Mouse (Mus musculus) thymus, adult 2 months (tissue): ENCODE measurements around the gene Pepd. TPM values are rescaled to one million over a fixed set of nuclear protein-coding genes. Genes with fewer than 3 reads are reported as not detected.

Experiments used
- DNase-seq: peaks from one replicate; pipeline ENCODE4 v3.0.0; 2021
- H3K27ac ChIP-seq: fragments of 200-500 bp; 2 replicates; pipeline ENCODE4 v1.5.1; 2012; ENCODE audit warnings: low read length, control low read depth; ENCODE audit not compliant: control insufficient read depth, insufficient read depth
- H3K27me3 ChIP-seq: fragments of 200-500 bp; 2 replicates; pipeline ENCODE4 v1.6.1; 2012; ENCODE audit warnings: mild to moderate bottlenecking, low read length, moderate library complexity, mixed read lengths; ENCODE audit not compliant: control insufficient read depth, insufficient read depth
- H3K36me3 ChIP-seq: fragments of 200-500 bp; 2 replicates; pipeline ENCODE4 v1.6.1; 2012; ENCODE audit warnings: mild to moderate bottlenecking, low read length, moderate library complexity; ENCODE audit not compliant: control insufficient read depth, insufficient read depth
- H3K4me1 ChIP-seq: fragments of 200-500 bp; replicated peaks from 2 replicates; pipeline ENCODE4 v1.6.1; 2012; ENCODE audit warnings: low read length; ENCODE audit not compliant: control insufficient read depth, insufficient read depth
- H3K4me3 ChIP-seq: fragments of 200-500 bp; 2 replicates; pipeline ENCODE4 v1.5.1; 2012; ENCODE audit warnings: mild to moderate bottlenecking, low read length, control low read depth, moderate library complexity; ENCODE audit not compliant: control insufficient read depth, insufficient read depth
- CTCF ChIP-seq: fragments of 200-500 bp; IDR thresholded peaks from 2 replicates; pipeline ENCODE4 v1.5.1; 2012; ENCODE audit warnings: mild to moderate bottlenecking, control low read depth, low read length, moderate library complexity, borderline replicate concordance; ENCODE audit not compliant: control insufficient read depth, poor library complexity, insufficient read depth; ENCODE audit errors: extremely low read depth
- POLR2A ChIP-seq: fragments of 200-500 bp; IDR thresholded peaks from 2 replicates; pipeline ENCODE4 v1.6.1; 2012; ENCODE audit warnings: mild to moderate bottlenecking, low read length, control low read depth, moderate library complexity; ENCODE audit not compliant: control insufficient read depth, poor library complexity, insufficient read depth; ENCODE audit errors: extremely low read depth
- WGBS: fragments of 180-500 bp; shearing (Covaris S2); methylation state at CpG from one replicate; pipeline ENCODE4 v1.1.7; 2018; 5-methylcytosine and 5-hydroxymethylcytosine counted together
- polyA plus RNA-seq: library from polyadenylated mRNA; depleted of rRNA; stranded (reverse); fragments of >200 nt; gene quantifications from 2 replicates; pipeline ENCODE4 v1.2.3, GENCODE M21; 2012

Gene Pepd
- polyA plus RNA-seq, 1 experiment = 87.6 TPM

GRCm38 (mm10) chr7:35029228-35029627 lies 117.0 kb downstream of the Pepd start:
- Histone ChIP-seq H3K27ac (no peak overlapping the region), H3K4me3 (no peak overlapping the region), H3K27me3 (no peaks in the 10 kb centered on the region), H3K4me1 (0 out of 2 replicates have a peak, but pooled peaks cover 3% of the 10 kb centered on the region), H3K36me3 (no peaks in the 10 kb centered on the region)
- DNase-seq = no peak
- WGBS = 93% methylated on average over 5 of the region's 5 CpGs
- TF ChIP-seq POLR2A (no peak), CTCF (no peak)

GRCm38 (mm10) chr7:35029648-35030047 lies 117.5 kb downstream of the Pepd start:
- Histone ChIP-seq H3K27ac (no peak overlapping the region), H3K36me3 (no peaks in the 10 kb centered on the region), H3K4me1 (0 out of 2 replicates have a peak, but pooled peaks cover 3% of the 10 kb centered on the region), H3K4me3 (no peak overlapping the region), H3K27me3 (no peaks in the 10 kb centered on the region)
- no peak for DNase-seq
- no peak for TF ChIP-seq POLR2A
- TF ChIP-seq CTCF = no peak
- WGBS = 99% methylated on average over 3 of the region's 3 CpGs

GRCm38 (mm10) chr7:35030567-35030966 lies 118.4 kb downstream of the Pepd start:
- 95% methylated on average over 6 of the region's 6 CpGs for WGBS
- 0 out of 2 replicates have a peak, but pooled peaks cover 3% of the 10 kb centered on the region for H3K4me1 ChIP-seq
- no peak for DNase-seq
- no peak for TF ChIP-seq CTCF
- no peak for TF ChIP-seq POLR2A
- no peak overlapping the region for H3K4me3 ChIP-seq
- no peaks in the 10 kb centered on the region for H3K36me3 ChIP-seq
- H3K27ac ChIP-seq = no peak overlapping the region
- no peaks in the 10 kb centered on the region for H3K27me3 ChIP-seq

- 0 out of 2 replicates have a peak, but pooled peaks cover 2% of the 10 kb centered on the region for H3K4me1 ChIP-seq
- no peak overlapping the region for H3K4me3 ChIP-seq
- H3K36me3 ChIP-seq = no peaks in the 10 kb centered on the region
- no peak overlapping the region for H3K27ac ChIP-seq
- TF ChIP-seq CTCF (no peak), POLR2A (no peak)
- DNase-seq = no peak
- no peaks in the 10 kb centered on the region for H3K27me3 ChIP-seq
- 96% methylated on average over 6 of the region's 6 CpGs for WGBS
Observed at GRCm38 (mm10) chr7:35035141-35035553, 123.0 kb downstream of the Pepd start.

GRCm38 (mm10) chr7:35035565-35035964 lies 123.4 kb downstream of the Pepd start:
- H3K27ac ChIP-seq = no peak overlapping the region
- H3K4me3 ChIP-seq = no peak overlapping the region
- H3K36me3 ChIP-seq = no peaks in the 10 kb centered on the region
- H3K4me1 ChIP-seq = no peaks in the 10 kb centered on the region
- TF ChIP-seq POLR2A = no peak
- no peaks in the 10 kb centered on the region for H3K27me3 ChIP-seq
- WGBS = 88% methylated on average over 4 of the region's 4 CpGs
- DNase-seq = no peak

- 87% methylated on average over 5 of the region's 5 CpGs for WGBS
- no peak overlapping the region for H3K27ac ChIP-seq
- DNase-seq = no peak
Observed at GRCm38 (mm10) chr7:35036266-35036731, 124.1 kb downstream of the Pepd start.

GRCm38 (mm10) chr7:35037408-35037807 lies 125.2 kb downstream of the Pepd start:
- Histone ChIP-seq H3K4me3 (no peak overlapping the region), H3K27ac (no peak overlapping the region), H3K36me3 (no peaks in the 10 kb centered on the region; the same call in 1 of the 2 replicates), H3K27me3 (no peaks in the 10 kb centered on the region), H3K4me1 (no peaks in the 10 kb centered on the region)
- no peak for TF ChIP-seq CTCF
- no peak for TF ChIP-seq POLR2A
- DNase-seq = no peak
- WGBS = 68% methylated on average over 6 of the region's 6 CpGs

More at GRCm38 (mm10) chr7:35036266-35036731, 124.1 kb downstream of the Pepd start:
- TF ChIP-seq CTCF (no peak), POLR2A (no peak)
- Histone ChIP-seq H3K36me3 (no peaks in the 10 kb centered on the region; the same call in 1 of the 2 replicates), H3K27me3 (no peaks in the 10 kb centered on the region), H3K4me1 (no peaks in the 10 kb centered on the region), H3K4me3 (no peak overlapping the region)
